Mouse (Mus musculus) embryonic facial prominence, embryonic 14.5 days (tissue): ENCODE data around the gene Trak1. TPM values are rescaled to one million over a fixed set of nuclear protein-coding genes. Genes with fewer than 3 reads are reported as not detected.

Experiments
- ATAC-seq: fragments of 200-750 bp; cut with Nextera tagmentation; 2 replicates; pipeline ENCODE4 v1.8.0; 2017; ENCODE audit warnings: low read depth, moderate number of reproducible peaks, moderate TSS enrichment
- DNase-seq: peaks from one replicate; pipeline ENCODE4 v3.0.0-alpha.2; 2015; ENCODE audit warnings: low spot score
- H3K27ac ChIP-seq: fragments of 300-500 bp; sonication (generic); replicated peaks from 2 replicates; pipeline ENCODE4 v1.5.1; 2014; ENCODE audit warnings: low read depth, mild to moderate bottlenecking, low read length, moderate library complexity
- H3K27me3 ChIP-seq: fragments of 300-500 bp; sonication (generic); replicated peaks from 2 replicates; pipeline ENCODE4 v1.6.1; 2014; ENCODE audit warnings: low read length; ENCODE audit not compliant: control insufficient read depth, insufficient read depth
- H3K36me3 ChIP-seq: fragments of 300-500 bp; sonication (generic); 2 replicates; pipeline ENCODE4 v1.6.1; 2014; ENCODE audit warnings: low read length, mixed read lengths; ENCODE audit not compliant: control insufficient read depth, insufficient read depth
- H3K4me1 ChIP-seq: fragments of 300-500 bp; sonication (generic); 2 replicates; pipeline ENCODE4 v1.6.1; 2014; ENCODE audit warnings: antibody characterized with exemption, low read length; ENCODE audit not compliant: control insufficient read depth, insufficient read depth
- H3K4me2 ChIP-seq: fragments of 300-500 bp; sonication (generic); 2 replicates; pipeline ENCODE4 v1.6.1; 2014; ENCODE audit warnings: low read depth, mild to moderate bottlenecking, low read length, moderate library complexity, mixed read lengths
- H3K4me3 ChIP-seq: fragments of 300-500 bp; sonication (generic); 2 replicates; pipeline ENCODE4 v1.5.1; 2014; ENCODE audit warnings: low read depth, mild to moderate bottlenecking, low read length
- H3K9ac ChIP-seq: fragments of 300-500 bp; sonication (generic); 2 replicates; pipeline ENCODE4 v1.6.1; 2014; ENCODE audit warnings: low read depth, mild to moderate bottlenecking, low read length, moderate library complexity, mixed read lengths
- H3K9me3 ChIP-seq: fragments of 300-500 bp; sonication (generic); 2 replicates; pipeline ENCODE4 v1.6.1; 2016; ENCODE audit warnings: low read length; ENCODE audit not compliant: control insufficient read depth
- WGBS: fragments of 180-500 bp; shearing (Covaris S2); extraction: QIAGEN DNeasy Blood & Tissue Kit; methylation state at CpG from one replicate; pipeline ENCODE4 v1.1.7; 2014; 5-methylcytosine and 5-hydroxymethylcytosine counted together
- polyA plus RNA-seq: library from polyadenylated mRNA; unstranded; fragments of >200 nt; fragmentation: Nextera tagmentation; extraction: Ambion mirVana; gene quantifications from 2 replicates; pipeline ENCODE4 v1.2.1, GENCODE M21; 2014

Gene Trak1
- polyA plus RNA-seq, 1 experiment from 2014 or later: 28.3 TPM

- no peak overlapping the region for H3K4me3 ChIP-seq
- no peaks in the 10 kb centered on the region for H3K4me1 ChIP-seq
- H3K36me3 ChIP-seq: peaks cover 38% of the 10 kb centered on the region
- WGBS: 85% methylated on average over 6 of the region's 6 CpGs
- no peak overlapping the region for H3K27ac ChIP-seq
- no peaks in the 10 kb centered on the region for H3K9me3 ChIP-seq
- DNase-seq: no peak
- no peak overlapping the region for H3K4me2 ChIP-seq
- ATAC-seq: no peak
- no peaks in the 10 kb centered on the region for H3K27me3 ChIP-seq
- H3K9ac ChIP-seq: no peak overlapping the region
Measured at GRCm38 (mm10) chr9:121469711-121470110, 172.4 kb downstream of the Trak1 start.

GRCm38 (mm10) chr9:121474771-121475170, 177.5 kb downstream of the Trak1 start:
- Histone ChIP-seq H3K27me3 (no peaks in the 10 kb centered on the region), H3K4me1 (no peaks in the 10 kb centered on the region), H3K4me2 (no peak overlapping the region), H3K9me3 (no peaks in the 10 kb centered on the region), H3K27ac (no peak overlapping the region), H3K36me3 (peaks cover 26% of the 10 kb centered on the region), H3K9ac (no peak overlapping the region), H3K4me3 (no peak overlapping the region)
- ATAC-seq (no peak), DNase-seq (no peak)
- WGBS: 80% methylated on average over 5 of the region's 5 CpGs

GRCm38 (mm10) chr9:121475488-121476452, 178.5 kb downstream of the Trak1 start:
- Histone ChIP-seq H3K27ac (no peak overlapping the region), H3K36me3 (peaks cover 26% of the 10 kb centered on the region), H3K9ac (no peak overlapping the region), H3K27me3 (no peaks in the 10 kb centered on the region), H3K9me3 (no peaks in the 10 kb centered on the region), H3K4me3 (no peak overlapping the region), H3K4me2 (no peak overlapping the region), H3K4me1 (no peaks in the 10 kb centered on the region)
- DNase-seq: no peak
- no peak for ATAC-seq
- WGBS: 77% methylated on average over 16 of the region's 16 CpGs

- Histone ChIP-seq H3K4me1 (no peaks in the 10 kb centered on the region), H3K9me3 (no peaks in the 10 kb centered on the region), H3K4me3 (peak overlapping the region; percentile 23), H3K27ac (no peak overlapping the region), H3K36me3 (peaks cover 20% of the 10 kb centered on the region), H3K4me2 (peak overlapping the region; percentile 46), H3K9ac (peak overlapping the region; percentile 44; the same call in 1 of the 2 replicates), H3K27me3 (no peaks in the 10 kb centered on the region)
- 8% methylated on average over 15 of the region's 15 CpGs for WGBS
- peak; percentile 85 for DNase-seq
- peak; percentile 61 for ATAC-seq
Measured at GRCm38 (mm10) chr9:121477305-121477911, 180.1 kb downstream of the Trak1 start.

DNA sequence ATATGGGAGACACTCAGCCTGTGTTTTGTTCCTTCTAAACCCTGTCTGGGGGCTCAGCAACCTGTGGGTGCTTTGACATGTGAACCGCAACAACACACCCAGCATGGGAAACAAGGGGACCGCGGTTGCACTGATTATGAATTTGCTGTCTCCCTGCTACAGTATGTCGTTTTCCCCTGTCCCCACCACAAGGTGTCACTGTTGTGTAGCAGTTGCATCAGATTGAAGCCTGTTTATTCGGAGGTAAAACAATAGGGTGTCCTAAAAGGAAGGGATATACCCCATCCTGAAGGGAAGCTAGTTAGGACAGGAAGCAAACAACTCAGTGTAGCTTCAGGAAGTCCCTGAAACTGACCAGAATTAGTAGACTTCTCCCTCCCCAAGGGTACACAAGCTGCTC, 182.2 kb downstream of the Trak1 start:
- Histone ChIP-seq H3K9me3 (no peaks in the 10 kb centered on the region), H3K27ac (no peak overlapping the region), H3K9ac (no peak overlapping the region), H3K4me1 (no peaks in the 10 kb centered on the region), H3K4me2 (no peak overlapping the region), H3K27me3 (no peaks in the 10 kb centered on the region), H3K4me3 (no peak overlapping the region), H3K36me3 (peaks cover 1% of the 10 kb centered on the region)
- DNase-seq (peak; percentile 79), ATAC-seq (peak; percentile 20; the same call in 1 of the 2 replicates)
- WGBS: 33% methylated on average over 5 of the region's 5 CpGs

DNA sequence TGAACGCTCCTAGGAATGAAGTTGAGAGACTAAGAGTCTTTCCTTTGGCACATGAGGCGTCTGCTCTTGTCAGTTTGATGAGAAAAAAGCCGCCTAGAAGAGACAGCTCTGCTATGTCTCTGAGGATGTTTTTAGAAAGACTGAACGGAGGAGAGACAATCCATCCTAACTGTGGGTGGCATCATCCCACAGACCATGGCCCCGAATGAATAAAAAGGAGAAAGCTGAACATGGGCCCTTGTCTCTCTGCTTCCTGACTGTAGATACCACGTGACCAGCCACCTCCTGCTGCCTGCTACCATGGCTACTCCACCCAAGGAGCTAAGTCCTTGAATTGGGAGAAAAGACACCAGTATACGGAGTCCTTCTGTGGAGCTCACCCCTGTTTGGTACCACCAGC, 189.9 kb downstream of the Trak1 start:
- no peak for ATAC-seq
- Histone ChIP-seq H3K27me3 (peaks cover 5% of the 10 kb centered on the region), H3K27ac (no peak overlapping the region), H3K9ac (no peak overlapping the region), H3K4me2 (no peak overlapping the region), H3K4me3 (no peak overlapping the region), H3K9me3 (no peaks in the 10 kb centered on the region), H3K4me1 (no peaks in the 10 kb centered on the region), H3K36me3 (no peaks in the 10 kb centered on the region)
- WGBS: 73% methylated on average over 7 of the region's 7 CpGs
- DNase-seq: no peak

GRCm38 (mm10) chr9:121491592-121492240, 194.4 kb downstream of the Trak1 start:
- peak; percentile 63; the same call in 1 of the 2 replicates for ATAC-seq
- Histone ChIP-seq H3K4me1 (no peaks in the 10 kb centered on the region), H3K9ac (no peak overlapping the region), H3K4me3 (no peak overlapping the region), H3K27ac (no peak overlapping the region), H3K27me3 (peaks cover 50% of the 10 kb centered on the region), H3K4me2 (no peak overlapping the region), H3K36me3 (no peaks in the 10 kb centered on the region), H3K9me3 (no peaks in the 10 kb centered on the region)
- WGBS: 72% methylated on average over 11 of the region's 11 CpGs
- DNase-seq: no peak

- H3K36me3 ChIP-seq: no peaks in the 10 kb centered on the region
- DNase-seq: peak; percentile 8
- peak overlapping the region; percentile 33 for H3K4me3 ChIP-seq
- H3K4me2 ChIP-seq: peak overlapping the region; percentile 55
- no peaks in the 10 kb centered on the region for H3K4me1 ChIP-seq
- peaks cover 60% of the 10 kb centered on the region for H3K27me3 ChIP-seq
- WGBS: 2% methylated on average over 45 of the region's 48 CpGs
- no peaks in the 10 kb centered on the region for H3K9me3 ChIP-seq
- peak; percentile 28; the same call in 1 of the 2 replicates for ATAC-seq
- no peak overlapping the region for H3K27ac ChIP-seq
- peak overlapping the region; percentile 31; the same call in 1 of the 2 replicates for H3K9ac ChIP-seq
Measured at GRCm38 (mm10) chr9:121494006-121494767, 196.9 kb downstream of the Trak1 start.
